In genomic region chr4:118341447-118341846, GRCm38 (mm10) we compare ENCODE assay signal across 22 mouse cellular contexts. TPM values are rescaled to one million over a fixed set of nuclear protein-coding genes. Genes with fewer than 3 reads are reported as not detected.
DNase-seq lines count a peak whose midpoint lies in the region; ATAC-seq lines count a peak whose summit lies in the region.
"Had no signal": no experiment of that assay in that cellular context is flagged by ENCODE, and none has a peak within 500 bp of the region (broad histone marks: within the 10 kb centered on the region; RNA-seq: fewer than 3 reads in every experiment).

No protein-coding gene starts in this region.

- H3K9me3 ChIP-seq in forebrain, embryonic 16.5 days (ENCODE audit: control insufficient read depth, low read length) = no peaks in the 10 kb centered on the region
- no peaks in the 10 kb centered on the region for H3K9me3 ChIP-seq in forebrain, embryonic 13.5 days (replicated peaks)
- H3K9me3 ChIP-seq: embryonic facial prominence, embryonic 13.5 days; embryonic facial prominence, embryonic 15.5 days; forebrain, embryonic 12.5 days had no signal

- WGBS in forebrain, embryonic 16.5 days = 47% methylated on average over 3 of the region's 3 CpGs
- 77% methylated on average over 3 of the region's 3 CpGs for WGBS in forebrain, embryonic 13.5 days

- no peak overlapping the region for H3K4me3 ChIP-seq in forebrain, embryonic 16.5 days (replicated peaks; ENCODE audit: low read length)
- no peak overlapping the region for H3K4me3 ChIP-seq in forebrain, embryonic 13.5 days
- H3K4me3 ChIP-seq: embryonic facial prominence, embryonic 13.5 days; embryonic facial prominence, embryonic 15.5 days; erythroblast, embryonic 14.5 days; forebrain, embryonic 12.5 days had no signal

- H3K27me3 ChIP-seq in forebrain, embryonic 16.5 days (replicated peaks; ENCODE audit: control insufficient read depth, insufficient read depth, low read length) = no peaks in the 10 kb centered on the region
- no peaks in the 10 kb centered on the region for H3K27me3 ChIP-seq in forebrain, embryonic 13.5 days
- H3K27me3 ChIP-seq: embryonic facial prominence, embryonic 13.5 days; embryonic facial prominence, embryonic 15.5 days; forebrain, embryonic 12.5 days had no signal

- peak; percentile 43; the same call in 1 of the 2 replicates for ATAC-seq in forebrain, embryonic 16.5 days
- no peak for ATAC-seq in forebrain, embryonic 13.5 days
- ATAC-seq in frontal cortex, adult (ENCODE audit: low TSS enrichment) = peak; percentile 76
- ATAC-seq: activated CD4-positive, CD25-positive, alpha-beta regulatory T cell, adult 4 months; Patski had no signal

- H3K9ac ChIP-seq in forebrain, embryonic 16.5 days (replicated peaks; ENCODE audit: low read depth, low read length) = no peak overlapping the region
- H3K9ac ChIP-seq in forebrain, embryonic 13.5 days = no peak overlapping the region
- H3K9ac ChIP-seq: embryonic facial prominence, embryonic 13.5 days; embryonic facial prominence, embryonic 15.5 days; forebrain, embryonic 12.5 days had no signal

- no peaks in the 10 kb centered on the region for H3K4me1 ChIP-seq in forebrain, embryonic 16.5 days (replicated peaks; ENCODE audit: control insufficient read depth, insufficient read depth, low read length)
- no peaks in the 10 kb centered on the region for H3K4me1 ChIP-seq in forebrain, embryonic 13.5 days
- H3K4me1 ChIP-seq: embryonic facial prominence, embryonic 15.5 days; forebrain, embryonic 12.5 days had no signal

- H3K27ac ChIP-seq in forebrain, embryonic 16.5 days (ENCODE audit: low read length) = peak overlapping the region; percentile 1; the same call in 1 of the 2 replicates
- H3K27ac ChIP-seq in forebrain, embryonic 13.5 days = no peak overlapping the region
- H3K27ac ChIP-seq: embryonic facial prominence, embryonic 13.5 days; embryonic facial prominence, embryonic 15.5 days; forebrain, embryonic 12.5 days had no signal

- H3K4me2 ChIP-seq in forebrain, embryonic 16.5 days (ENCODE audit: low read length) = no peak overlapping the region
- no peak overlapping the region for H3K4me2 ChIP-seq in forebrain, embryonic 13.5 days
- H3K4me2 ChIP-seq: embryonic facial prominence, embryonic 13.5 days; embryonic facial prominence, embryonic 15.5 days; forebrain, embryonic 12.5 days had no signal

- DNase-seq in frontal cortex, postnatal 10 days (ENCODE audit: low spot score in 2 of 2) = no peak
- DNase-seq in brain, adult 2 months (ENCODE audit: low read depth, low spot score) = peak; percentile 31
- no peak for DNase-seq in MN1 (ENCODE audit: low spot score)
- DNase-seq: adrenal gland, adult 8-10 months; adrenal gland, postnatal 14 days; adrenal gland, postnatal 36 days; cerebellum, adult 11 months; cerebellum, adult 18-20 months; cerebellum, adult 8-10 months; cerebellum, adult 9-11 months; cerebellum, postnatal 14 days; cerebellum, postnatal 36 days; embryo, embryonic 11 days had no signal

- H3K36me3 ChIP-seq in forebrain, embryonic 16.5 days (ENCODE audit: control insufficient read depth, insufficient read depth) = no peaks in the 10 kb centered on the region
- no peaks in the 10 kb centered on the region for H3K36me3 ChIP-seq in forebrain, embryonic 13.5 days (ENCODE audit: poor library complexity, severe bottlenecking)
- H3K36me3 ChIP-seq: embryonic facial prominence, embryonic 13.5 days; embryonic facial prominence, embryonic 15.5 days; forebrain, embryonic 12.5 days had no signal

RNA-seq across cellular contexts. Expression of gene Ptprf, which starts 50.2 kb away (rescaled TPM):
- polyA plus RNA-seq in forebrain, embryonic 16.5 days (2015; fragmentation: Nextera tagmentation; extraction: Ambion mirVana) = 77.0 and 81.6 TPM in 2 replicates
- polyA plus RNA-seq in forebrain, embryonic 13.5 days (2015; fragmentation: Nextera tagmentation; extraction: Ambion mirVana) = 62.9 and 76.1 TPM in 2 replicates
